Mouse (Mus musculus) Patski (cell line): ENCODE measurements around the gene Hsd11b1. TPM values are rescaled to one million over a fixed set of nuclear protein-coding genes. Genes with fewer than 3 reads are reported as not detected.
"Not testable (repeated sequence)": the region's sequence is repeated elsewhere in the genome, so short reads cannot be mapped to it uniquely, and the experiment has no call there.

Source experiments
- ATAC-seq: fragments of 100-300 bp; one replicate; pipeline ENCODE4 v1.8.0; 2021
- CTCF ChIA-PET: fragments of 350-600 bp; sonication (Branson Sonifier 250); formaldehyde crosslinking; loops from one replicate; lab custom pipeline; 2022; ENCODE audit warnings: inconsistent platforms; lab: Charles Lee
- POLR2A ChIA-PET: fragments of 350-600 bp; sonication (Branson Sonifier 250); formaldehyde crosslinking; loops from one replicate; lab custom pipeline; 2022; ENCODE audit warnings: antibody characterized with exemption, inconsistent platforms; lab: Charles Lee
- DNase-seq: peaks from one replicate; pipeline ENCODE4 v3.0.0-alpha.2; 2011; ENCODE audit warnings: low read depth, low spot score
- H3K27me3 ChIP-seq: fragments of 371-371 bp; one replicate; pipeline ENCODE4 v1.5.1; 2021
- CTCF ChIP-seq: fragments of 100-300 bp; IDR thresholded peaks from one replicate; pipeline ENCODE4 v1.5.1; 2021
- in situ Hi-C: fragments of 300-500 bp; cut with MboI; formaldehyde crosslinking; loops from 3 replicates; pipeline ENCODE4 v1.11.1; 2018; ENCODE audit warnings: low pct_unique_long_range_greater_than_20kb, mixed read lengths
- polyA plus RNA-seq: library from polyadenylated mRNA; unstranded; gene quantifications from one replicate; pipeline ENCODE4 v1.2.3, GENCODE M21; 2021

Hsd11b1 gene
- polyA plus RNA-seq, 1 experiment from 2014 or later: 0.19 TPM

- no peak for TF ChIP-seq CTCF
- DNase-seq (no peak), ATAC-seq (no peak)
- peaks cover 3% of the 10 kb centered on the region for H3K27me3 ChIP-seq
- in situ Hi-C loops: no loop called here
- ChIA-PET CTCF (no interaction called here), POLR2A (no interaction called here)
Measured at GRCm38 (mm10) chr1:193261897-193262548, 1.9 kb downstream of the Hsd11b1 start.

DNA sequence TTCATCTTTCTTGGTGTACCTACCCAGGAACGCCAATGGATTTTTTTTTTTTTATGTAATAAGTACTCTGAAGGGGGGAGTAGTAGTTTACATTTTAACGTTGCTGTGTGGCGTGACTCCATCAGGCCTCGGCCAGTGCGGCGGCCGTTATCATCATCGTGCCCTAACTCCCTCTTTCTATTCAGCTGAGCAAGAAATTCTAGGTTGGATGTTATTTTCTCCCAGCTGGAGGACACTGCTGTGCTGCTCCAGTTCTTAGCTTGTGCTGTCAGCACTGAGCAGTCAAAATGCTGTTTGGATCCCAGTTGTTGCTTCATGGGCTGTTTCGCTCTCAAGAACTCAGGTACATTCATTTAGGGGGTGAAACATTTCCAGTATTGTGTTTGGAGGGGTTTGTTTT, 4.3 kb downstream of the Hsd11b1 start:
- in situ Hi-C loops: loop anchor here (5.0 kb wide), 1 partner anchor 118 kb away; no protein-coding TSS in a partner anchor
- TF ChIP-seq CTCF: no peak
- H3K27me3 ChIP-seq: no peaks in the 10 kb centered on the region
- ChIA-PET POLR2A (interaction anchor here (1.2 kb wide), 1 partner anchor 116 kb away, joined by 3 read pairs; no protein-coding TSS in a partner anchor), CTCF (interaction anchor here (0.7 to 1.0 kb wide), 2 partner anchors 65 to 123 kb away, joined by 3 to 4 read pairs; no protein-coding TSS in a partner anchor)
- no peak for DNase-seq
- ATAC-seq: no peak

DNA sequence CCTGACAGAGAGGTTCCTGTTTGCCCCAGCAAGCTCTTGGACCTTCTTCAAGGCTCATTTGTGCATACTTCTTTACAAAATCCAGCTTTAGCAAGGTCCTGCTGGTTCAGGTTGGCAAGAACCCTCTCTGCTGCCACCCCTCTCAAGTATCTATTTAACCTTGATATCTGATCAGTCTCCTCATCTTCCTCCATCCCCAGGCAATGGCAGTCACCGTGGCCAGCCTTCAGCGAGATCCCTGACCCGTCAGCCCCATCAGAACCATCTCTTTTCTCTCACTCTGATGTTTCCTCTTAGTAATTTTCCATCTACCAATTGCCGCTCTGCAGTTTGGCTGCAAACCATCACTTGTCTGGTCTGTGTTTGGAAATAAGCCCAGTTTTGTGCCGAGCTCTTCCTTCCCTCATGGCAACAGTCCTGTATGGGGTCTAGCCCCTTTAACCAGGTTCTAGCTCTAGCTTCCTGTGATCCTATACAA, 7.2 kb downstream of the Hsd11b1 start:
- ATAC-seq (no peak), DNase-seq (no peak)
- TF ChIP-seq CTCF: no peak
- in situ Hi-C loops: loop anchor here (5.0 kb wide), 1 partner anchor 121 kb away; no protein-coding TSS in a partner anchor
- CTCF ChIA-PET: interaction anchor here (1.1 kb wide), 1 partner anchor 73 kb away, joined by 3 read pairs; no protein-coding TSS in a partner anchor
- POLR2A ChIA-PET: no interaction called here
- H3K27me3 ChIP-seq: no peaks in the 10 kb centered on the region

- TF ChIP-seq CTCF: no peak
- H3K27me3 ChIP-seq: no peaks in the 10 kb centered on the region
- ChIA-PET POLR2A (no interaction called here), CTCF (no interaction called here)
- no peak for ATAC-seq
- in situ Hi-C loops: loop anchor here (5.0 kb wide), 1 partner anchor 121 kb away; no protein-coding TSS in a partner anchor
- no peak for DNase-seq
Measured at GRCm38 (mm10) chr1:193256289-193256577, 7.6 kb downstream of the Hsd11b1 start.

DNA sequence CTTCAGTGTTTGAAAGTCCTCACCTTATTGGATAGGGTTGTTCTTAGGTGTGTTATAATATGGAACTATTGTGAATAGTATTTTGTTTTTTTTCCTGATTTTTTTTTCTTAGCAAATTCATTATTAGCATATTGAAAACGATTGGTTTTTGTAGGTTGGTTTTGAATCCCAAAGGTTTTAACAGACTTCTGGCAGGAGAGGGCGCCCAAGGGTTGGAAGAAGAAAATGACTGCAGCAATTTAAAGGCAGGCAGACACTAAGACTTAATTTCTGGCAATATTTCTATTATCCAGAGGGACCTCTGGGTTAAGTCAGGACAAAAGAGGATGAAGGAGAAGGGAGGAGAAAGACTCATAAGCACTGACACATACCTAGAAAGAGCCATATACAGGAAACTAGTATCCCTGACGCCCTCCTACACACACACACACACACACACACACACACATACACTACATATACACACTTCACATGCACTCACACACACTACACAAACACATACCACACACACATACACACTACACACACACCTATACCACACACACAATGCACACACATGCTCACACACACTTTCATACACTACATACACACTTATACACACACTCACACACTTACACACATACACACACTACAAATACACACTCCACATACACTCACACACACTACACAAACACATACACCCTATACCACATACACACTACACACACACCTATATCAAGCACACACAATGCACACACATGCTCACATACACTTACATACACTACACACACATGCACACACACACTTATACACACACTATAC, 8.2 kb downstream of the Hsd11b1 start:
- ATAC-seq (no peak), DNase-seq (no peak)
- no peaks in the 10 kb centered on the region for H3K27me3 ChIP-seq
- peak; percentile 73 for TF ChIP-seq CTCF
- ChIA-PET POLR2A (no interaction called here), CTCF (interaction anchor here (1.1 to 1.6 kb wide), 6 partner anchors 45 to 127 kb away, joined by 3 to 6 read pairs (median 4); partner anchors contain the start of gene Camk1g)
- in situ Hi-C loops: loop anchor here (5.0 kb wide), 1 partner anchor 122 kb away; no protein-coding TSS in a partner anchor

- CTCF ChIA-PET: interaction anchor here (1.1 to 1.6 kb wide), 6 partner anchors 45 to 127 kb away, joined by 3 to 6 read pairs (median 4); partner anchors contain the start of gene Camk1g
Measured at GRCm38 (mm10) chr1:193255032-193255431, 8.8 kb downstream of the Hsd11b1 start.

DNA sequence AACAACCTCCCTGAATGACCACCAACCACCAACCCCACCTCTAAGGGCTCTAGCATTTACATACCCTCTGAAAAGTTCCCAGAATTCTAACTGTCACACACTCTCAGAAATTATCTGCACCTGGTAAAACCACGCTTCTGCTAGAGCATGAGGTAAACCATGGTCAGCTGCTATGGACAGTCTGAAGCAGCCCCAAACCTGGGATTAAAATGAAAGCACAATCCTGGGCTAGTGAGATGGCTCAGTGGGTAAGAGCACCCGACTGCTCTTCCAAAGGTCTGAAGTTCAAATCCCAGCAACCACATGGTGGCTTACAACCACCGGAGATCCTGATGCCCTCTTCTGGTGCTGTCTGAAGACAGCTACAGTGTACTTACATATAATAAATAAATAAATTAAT, 10.0 kb downstream of the Hsd11b1 start:
- CTCF ChIA-PET: interaction anchor here (1.5 kb wide), 1 partner anchor 46 kb away, joined by 3 read pairs; no protein-coding TSS in a partner anchor
- H3K27me3 ChIP-seq, POLR2A ChIA-PET, DNase-seq, ATAC-seq: not testable (repeated sequence)
- in situ Hi-C loops: loop anchor here (5.0 kb wide), 1 partner anchor 73 kb away; no protein-coding TSS in a partner anchor

More at GRCm38 (mm10) chr1:193255032-193255431, 8.8 kb downstream of the Hsd11b1 start:
- TF ChIP-seq CTCF: no peak
- in situ Hi-C loops: loop anchor here (5.0 kb wide), 1 partner anchor 122 kb away; no protein-coding TSS in a partner anchor
- H3K27me3 ChIP-seq: no peaks in the 10 kb centered on the region
- ATAC-seq: no peak
- no peak for DNase-seq
- POLR2A ChIA-PET: no interaction called here

GRCm38 (mm10) chr1:193252616-193253015, 11.3 kb downstream of the Hsd11b1 start:
- DNase-seq (no peak), ATAC-seq (no peak)
- ChIA-PET CTCF (interaction anchor here (3.2 kb wide), 1 partner anchor 71 kb away, joined by 9 read pairs; no protein-coding TSS in a partner anchor), POLR2A (interaction anchor here (0.9 kb wide), 1 partner anchor 25 kb away, joined by 3 read pairs; no protein-coding TSS in a partner anchor)
- TF ChIP-seq CTCF: no peak
- H3K27me3 ChIP-seq: no peaks in the 10 kb centered on the region
- in situ Hi-C loops: loop anchor here (5.0 kb wide), 1 partner anchor 75 kb away; no protein-coding TSS in a partner anchor

- ChIA-PET POLR2A (no interaction called here), CTCF (interaction anchor here (3.2 kb wide), 1 partner anchor 72 kb away, joined by 9 read pairs; no protein-coding TSS in a partner anchor)
- ATAC-seq (peak; percentile 60), DNase-seq (no peak)
- H3K27me3 ChIP-seq: no peaks in the 10 kb centered on the region
- in situ Hi-C loops: loop anchor here (5.0 kb wide), 1 partner anchor 76 kb away; no protein-coding TSS in a partner anchor
- no peak for TF ChIP-seq CTCF
Measured at GRCm38 (mm10) chr1:193251386-193251785, 12.5 kb downstream of the Hsd11b1 start.

- TF ChIP-seq CTCF: no peak
- H3K27me3 ChIP-seq: no peaks in the 10 kb centered on the region
- ChIA-PET POLR2A (no interaction called here), CTCF (no interaction called here)
- in situ Hi-C loops: loop anchor here (5.0 kb wide), 1 partner anchor 77 kb away; no protein-coding TSS in a partner anchor
- DNase-seq (no peak), ATAC-seq (no peak)
Measured at GRCm38 (mm10) chr1:193250026-193250425, 13.8 kb downstream of the Hsd11b1 start.
